Mouse (Mus musculus): Measurements from ENCODE around the gene Casd1. TPM values are rescaled to one million over a fixed set of nuclear protein-coding genes. Genes with fewer than 3 reads are reported as not detected.

Casd1 gene
- total and polyA plus RNA-seq, 3 experiments, result 8.9 to 51.0 (median 35.0) TPM

DNA sequence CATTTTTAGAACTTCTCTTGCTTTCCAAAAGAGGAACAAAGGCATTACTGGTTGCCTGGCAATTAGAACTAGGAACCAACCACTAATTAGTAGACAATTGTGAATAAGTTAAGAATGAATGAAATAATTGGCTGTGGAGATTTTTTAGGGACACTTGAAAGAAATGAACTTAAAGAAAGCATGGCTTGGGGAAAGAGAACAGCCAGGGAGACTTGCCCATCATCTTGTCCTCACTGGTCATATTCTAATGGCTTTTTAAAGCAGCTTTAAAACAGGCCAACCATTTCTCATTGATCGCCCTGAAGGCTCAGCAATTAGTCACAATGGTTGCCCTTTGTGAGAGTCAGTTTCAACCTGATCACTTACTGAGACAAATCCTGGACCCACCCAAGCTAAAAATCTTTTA, 76.7 kb downstream of the Casd1 start:
- no peak overlapping the region for H3K4me3 ChIP-seq (ENCODE audit: low read depth, low read length)
- DNase-seq (ENCODE audit: low spot score) (no peak), ATAC-seq (ENCODE audit: extremely low read depth, insufficient number of reproducible peaks, low FRiP score, poor library complexity, severe bottlenecking) (no peak)
- no peaks in the 10 kb centered on the region for H3K9me3 ChIP-seq (replicated peaks)
- peaks cover 21% of the 10 kb centered on the region for H3K27me3 ChIP-seq (ENCODE audit: insufficient read depth, low read length)
- TF ChIP-seq POLR2AphosphoS5 (IDR thresholded peaks at IDR 0.05; ENCODE audit: insufficient replicate concordance, low read depth, low read length), result no peak
- TF ChIP-seq GATA2 (IDR thresholded peaks at IDR 0.05; ENCODE audit: borderline replicate concordance, low read depth, low read length), result no peak
- TF ChIP-seq TAL1 (conservative IDR thresholded peaks at IDR 0.05; ENCODE audit: low read depth, low read length), result no peak
- TF ChIP-seq CTCF (IDR thresholded peaks at IDR 0.05; ENCODE audit: low read depth, low read length), result no peak
- TF ChIP-seq GATA1 (IDR thresholded peaks at IDR 0.05; ENCODE audit: borderline replicate concordance, low read length), result no peak
- no peaks in the 10 kb centered on the region for H3K36me3 ChIP-seq (replicated peaks)
- H3K4me1 ChIP-seq (ENCODE audit: insufficient read depth, low read depth, low read length), result peaks cover under 1% of the 10 kb centered on the region; the same call in 1 of the 2 replicates

GRCm38 (mm10) chr6:4679981-4680380, 79.3 kb downstream of the Casd1 start:
- Histone ChIP-seq H3K27me3 (ENCODE audit: insufficient read depth, low read length) (peaks cover 13% of the 10 kb centered on the region), H3K9me3 (replicated peaks) (no peaks in the 10 kb centered on the region), H3K4me3 (ENCODE audit: low read depth, low read length) (no peak overlapping the region), H3K4me1 (ENCODE audit: insufficient read depth, low read depth, low read length) (peaks cover 2% of the 10 kb centered on the region; the same call in 1 of the 2 replicates), H3K36me3 (replicated peaks) (no peaks in the 10 kb centered on the region)
- no peak for TF ChIP-seq GATA1 (IDR thresholded peaks at IDR 0.05; ENCODE audit: borderline replicate concordance, low read length)
- no peak for TF ChIP-seq GATA2 (IDR thresholded peaks at IDR 0.05; ENCODE audit: borderline replicate concordance, low read depth, low read length)
- no peak for TF ChIP-seq CTCF (IDR thresholded peaks at IDR 0.05; ENCODE audit: low read depth, low read length)
- TF ChIP-seq POLR2AphosphoS5 (IDR thresholded peaks at IDR 0.05; ENCODE audit: insufficient replicate concordance, low read depth, low read length), result no peak
- TF ChIP-seq TAL1 (conservative IDR thresholded peaks at IDR 0.05; ENCODE audit: low read depth, low read length), result no peak
- no peak for ATAC-seq (ENCODE audit: extremely low read depth, insufficient number of reproducible peaks, low FRiP score, poor library complexity, severe bottlenecking)
- no peak for DNase-seq (ENCODE audit: low spot score)

DNA sequence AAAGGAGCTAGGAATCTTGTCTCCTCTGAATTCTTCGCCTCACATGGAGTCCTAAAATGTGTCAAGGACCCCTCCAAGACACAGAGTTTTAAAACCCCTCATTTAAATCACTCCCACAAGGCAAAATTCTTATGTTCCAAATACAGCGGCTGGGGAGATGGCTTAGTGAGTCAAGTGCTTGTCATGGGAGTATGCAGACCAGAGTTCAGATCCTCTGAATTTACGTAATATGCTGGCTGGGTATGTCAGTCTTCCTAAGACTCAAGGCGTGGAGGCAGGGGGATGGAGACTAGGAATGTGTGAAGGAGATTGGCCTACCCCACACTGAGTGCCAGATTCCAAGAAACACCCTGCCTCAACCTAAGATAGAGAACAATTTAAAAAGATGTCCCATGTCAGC, 79.9 kb downstream of the Casd1 start:
- Histone ChIP-seq H3K9me3 (replicated peaks) (no peaks in the 10 kb centered on the region), H3K36me3 (replicated peaks) (no peaks in the 10 kb centered on the region), H3K4me3 (ENCODE audit: low read depth, low read length) (no peak overlapping the region), H3K27me3 (ENCODE audit: insufficient read depth, low read length) (peaks cover 13% of the 10 kb centered on the region), H3K4me1 (ENCODE audit: insufficient read depth, low read depth, low read length) (peaks cover 2% of the 10 kb centered on the region; the same call in 1 of the 2 replicates)
- TF ChIP-seq POLR2AphosphoS5 (IDR thresholded peaks at IDR 0.05; ENCODE audit: insufficient replicate concordance, low read depth, low read length) (no peak), CTCF (IDR thresholded peaks at IDR 0.05; ENCODE audit: low read depth, low read length) (no peak), GATA2 (IDR thresholded peaks at IDR 0.05; ENCODE audit: borderline replicate concordance, low read depth, low read length) (no peak), GATA1 (IDR thresholded peaks at IDR 0.05; ENCODE audit: borderline replicate concordance, low read length) (no peak), TAL1 (conservative IDR thresholded peaks at IDR 0.05; ENCODE audit: low read depth, low read length) (no peak)
- ATAC-seq (ENCODE audit: extremely low read depth, insufficient number of reproducible peaks, low FRiP score, poor library complexity, severe bottlenecking), result no peak
- no peak for DNase-seq (ENCODE audit: low spot score)

GRCm38 (mm10) chr6:4684706-4685340, 84.2 kb downstream of the Casd1 start:
- no peaks in the 10 kb centered on the region for H3K9me3 ChIP-seq (replicated peaks)
- no peak overlapping the region for H3K4me3 ChIP-seq (ENCODE audit: low read depth, low read length)
- ATAC-seq (ENCODE audit: extremely low read depth, insufficient number of reproducible peaks, low FRiP score, poor library complexity, severe bottlenecking), result no peak
- no peaks in the 10 kb centered on the region for H3K36me3 ChIP-seq (replicated peaks)
- peaks cover 2% of the 10 kb centered on the region; the same call in 1 of the 2 replicates for H3K4me1 ChIP-seq (ENCODE audit: insufficient read depth, low read depth, low read length)
- no peak for DNase-seq (ENCODE audit: low spot score)
- peaks cover 6% of the 10 kb centered on the region for H3K27me3 ChIP-seq (ENCODE audit: insufficient read depth, low read length)
- no peak for TF ChIP-seq POLR2AphosphoS5 (IDR thresholded peaks at IDR 0.05; ENCODE audit: insufficient replicate concordance, low read depth, low read length)
- no peak for TF ChIP-seq GATA1 (IDR thresholded peaks at IDR 0.05; ENCODE audit: borderline replicate concordance, low read length)
- TF ChIP-seq GATA2 (IDR thresholded peaks at IDR 0.05; ENCODE audit: borderline replicate concordance, low read depth, low read length), result no peak
- no peak for TF ChIP-seq CTCF (IDR thresholded peaks at IDR 0.05; ENCODE audit: low read depth, low read length)
- no peak for TF ChIP-seq TAL1 (conservative IDR thresholded peaks at IDR 0.05; ENCODE audit: low read depth, low read length)

- H3K36me3 ChIP-seq (replicated peaks), result no peaks in the 10 kb centered on the region
- no peaks in the 10 kb centered on the region; the same call in 1 of the 2 replicates for H3K4me1 ChIP-seq (ENCODE audit: insufficient read depth, low read depth, low read length)
- no peak overlapping the region for H3K4me3 ChIP-seq (ENCODE audit: low read depth, low read length)
- H3K9me3 ChIP-seq (replicated peaks), result no peaks in the 10 kb centered on the region
- TF ChIP-seq CTCF (IDR thresholded peaks at IDR 0.05; ENCODE audit: low read depth, low read length) (no peak), GATA1 (IDR thresholded peaks at IDR 0.05; ENCODE audit: borderline replicate concordance, low read length) (no peak), TAL1 (conservative IDR thresholded peaks at IDR 0.05; ENCODE audit: low read depth, low read length) (no peak)
- peaks cover 8% of the 10 kb centered on the region; the same call in 1 of the 2 replicates for H3K27me3 ChIP-seq (ENCODE audit: insufficient read depth, low read length)
- DNase-seq (ENCODE audit: low spot score) (no peak), ATAC-seq (ENCODE audit: extremely low read depth, insufficient number of reproducible peaks, low FRiP score, poor library complexity, severe bottlenecking) (no peak)
Observed at GRCm38 (mm10) chr6:4690438-4690837, 89.8 kb downstream of the Casd1 start.

Other genes with a start within 250 kb of the Casd1 start
- not detected in 2 replicates for gene Col1a2, start 96.0 kb upstream of the Casd1 start, total RNA-seq (2014; fragmentation: Nextera tagmentation)
- 0.12 and 0.55 TPM in 2 replicates for gene Col1a2, start 96.0 kb upstream of the Casd1 start, total RNA-seq (2017)
- not detected in 2 replicates for gene Col1a2, start 96.0 kb upstream of the Casd1 start, polyA plus RNA-seq (2012)
- not detected in 2 replicates for gene Sgce, start 146.4 kb downstream of the Casd1 start, total RNA-seq (2014; fragmentation: Nextera tagmentation)
- gene Sgce, start 146.4 kb downstream of the Casd1 start, total RNA-seq (2017), result 0.12 and 0.33 TPM in 2 replicates
- gene Sgce, start 146.4 kb downstream of the Casd1 start, polyA plus RNA-seq (2012), result not detected in 2 replicates
- not detected in 2 replicates for gene Peg10, start 146.5 kb downstream of the Casd1 start, total RNA-seq (2014; fragmentation: Nextera tagmentation)
- gene Peg10, start 146.5 kb downstream of the Casd1 start, total RNA-seq (2017), result 0.05 and 0.06 TPM in 2 replicates
- gene Peg10, start 146.5 kb downstream of the Casd1 start, polyA plus RNA-seq (2012), result not detected in 2 replicates